Mouse (Mus musculus): Measurements from ENCODE around the gene Sorbs2. TPM values are rescaled to one million over a fixed set of nuclear protein-coding genes. Genes with fewer than 3 reads are reported as not detected.

The Sorbs2 gene
- polyA plus RNA-seq, 1 experiment, result 14.3 TPM

- Histone ChIP-seq H3ac (ENCODE audit: control insufficient read depth, insufficient read length) (peak overlapping the region; percentile 47), H3K36me3 (ENCODE audit: control insufficient read depth, insufficient read depth) (no peaks in the 10 kb centered on the region), H3K4me2 (ENCODE audit: low read depth) (peak overlapping the region; percentile 62), H3K27me3 (ENCODE audit: control insufficient read depth, insufficient read depth, insufficient read length) (no peaks in the 10 kb centered on the region), H3K79me2 (ENCODE audit: control insufficient read depth, insufficient read depth) (no peaks in the 10 kb centered on the region), H3K4me3 (peak overlapping the region; percentile 28)
- peak in 2 of 3 experiments; percentile 13 to 79 for TF ChIP-seq MYOD1 (IDR thresholded peaks at IDR 0.05; ENCODE audit: control insufficient read depth in 1 of 3, insufficient read length in 2 of 3, low read depth in 2 of 3)
- TF ChIP-seq MYOG (IDR thresholded peaks at IDR 0.05; ENCODE audit: control insufficient read depth in 1 of 3, insufficient read depth in 1 of 3, insufficient read length in 2 of 3, low read depth in 2 of 3), result peak in 2 of 3 experiments; percentile 86 to 88
- TF ChIP-seq MAX (IDR thresholded peaks at IDR 0.05; ENCODE audit: low read depth), result no peak
Observed at GRCm38 (mm10) chr8:45658458-45659325, 151.1 kb downstream of the Sorbs2 start.

- Histone ChIP-seq H3K4me2 (ENCODE audit: low read depth) (peak overlapping the region; percentile 62), H3K79me2 (ENCODE audit: control insufficient read depth, insufficient read depth) (no peaks in the 10 kb centered on the region), H3K4me3 (peak overlapping the region; percentile 28), H3ac (ENCODE audit: control insufficient read depth, insufficient read length) (peak overlapping the region; percentile 47), H3K27me3 (ENCODE audit: control insufficient read depth, insufficient read depth, insufficient read length) (no peaks in the 10 kb centered on the region), H3K36me3 (ENCODE audit: control insufficient read depth, insufficient read depth) (no peaks in the 10 kb centered on the region)
- TF ChIP-seq MYOD1 (IDR thresholded peaks at IDR 0.05; ENCODE audit: control insufficient read depth in 1 of 3, insufficient read length in 2 of 3, low read depth in 2 of 3) (no peak), TCF12 (IDR thresholded peaks at IDR 0.05; ENCODE audit: insufficient read depth, poor library complexity, severe bottlenecking) (no peak), TCF3 (IDR thresholded peaks at IDR 0.05; ENCODE audit: insufficient read length, low read depth) (no peak)
Observed at GRCm38 (mm10) chr8:45659473-45659872, 151.9 kb downstream of the Sorbs2 start.

GRCm38 (mm10) chr8:45660570-45660969 is 153.0 kb downstream of the Sorbs2 start:
- H3K79me2 ChIP-seq (ENCODE audit: control insufficient read depth, insufficient read depth), result peaks cover 4% of the 10 kb centered on the region
- no peaks in the 10 kb centered on the region for H3K36me3 ChIP-seq (ENCODE audit: control insufficient read depth, insufficient read depth)
- no peak overlapping the region for H3ac ChIP-seq (ENCODE audit: control insufficient read depth, insufficient read length)
- no peaks in the 10 kb centered on the region for H3K27me3 ChIP-seq (ENCODE audit: control insufficient read depth, insufficient read depth, insufficient read length)
- H3K4me3 ChIP-seq, result peak overlapping the region; percentile 28
- peak overlapping the region; percentile 39 for H3K4me2 ChIP-seq (ENCODE audit: low read depth)
- TF ChIP-seq TCF12 (IDR thresholded peaks at IDR 0.05; ENCODE audit: insufficient read depth, poor library complexity, severe bottlenecking), result no peak
- TF ChIP-seq TCF3 (IDR thresholded peaks at IDR 0.05; ENCODE audit: insufficient read length, low read depth), result no peak
- TF ChIP-seq CEBPB (IDR thresholded peaks at IDR 0.05; ENCODE audit: insufficient read depth, poor library complexity, severe bottlenecking), result no peak
- TF ChIP-seq REST (IDR thresholded peaks at IDR 0.05; ENCODE audit: insufficient read depth, insufficient read length), result no peak
- no peak for TF ChIP-seq MAX (IDR thresholded peaks at IDR 0.05; ENCODE audit: low read depth)
- no peak for TF ChIP-seq E2F4 (IDR thresholded peaks at IDR 0.05; ENCODE audit: insufficient read depth)
- no peak for TF ChIP-seq MYOD1 (IDR thresholded peaks at IDR 0.05; ENCODE audit: control insufficient read depth in 1 of 3, insufficient read length in 2 of 3, low read depth in 2 of 3)
- no peak for TF ChIP-seq MYOG (IDR thresholded peaks at IDR 0.05; ENCODE audit: control insufficient read depth in 1 of 3, insufficient read depth in 1 of 3, insufficient read length in 2 of 3, low read depth in 2 of 3)
- TF ChIP-seq SRF (IDR thresholded peaks at IDR 0.05; ENCODE audit: control insufficient read depth, insufficient read length, low read depth), result no peak
- TF ChIP-seq POLR2AphosphoS2 (IDR thresholded peaks at IDR 0.05; ENCODE audit: insufficient read length, low read depth), result no peak
- no peak for TF ChIP-seq USF1 (IDR thresholded peaks at IDR 0.05; ENCODE audit: low read depth)
- TF ChIP-seq POLR2A (IDR thresholded peaks at IDR 0.05; ENCODE audit: insufficient read length, low read depth), result no peak

GRCm38 (mm10) chr8:45661605-45662004 is 154.0 kb downstream of the Sorbs2 start:
- Histone ChIP-seq H3K4me3 (peak overlapping the region; percentile 28), H3K79me2 (ENCODE audit: control insufficient read depth, insufficient read depth) (peaks cover 4% of the 10 kb centered on the region), H3K27me3 (ENCODE audit: control insufficient read depth, insufficient read depth, insufficient read length) (no peaks in the 10 kb centered on the region), H3K36me3 (ENCODE audit: control insufficient read depth, insufficient read depth) (no peaks in the 10 kb centered on the region), H3K4me2 (ENCODE audit: low read depth) (peak overlapping the region; percentile 39), H3ac (ENCODE audit: control insufficient read depth, insufficient read length) (no peak overlapping the region)
- TF ChIP-seq MYOD1 (IDR thresholded peaks at IDR 0.05; ENCODE audit: control insufficient read depth in 1 of 3, insufficient read length in 2 of 3, low read depth in 2 of 3) (no peak), SRF (IDR thresholded peaks at IDR 0.05; ENCODE audit: control insufficient read depth, insufficient read length, low read depth) (no peak), E2F4 (IDR thresholded peaks at IDR 0.05; ENCODE audit: insufficient read depth) (no peak), TCF12 (IDR thresholded peaks at IDR 0.05; ENCODE audit: insufficient read depth, poor library complexity, severe bottlenecking) (no peak), POLR2AphosphoS2 (IDR thresholded peaks at IDR 0.05; ENCODE audit: insufficient read length, low read depth) (no peak), MYOG (IDR thresholded peaks at IDR 0.05; ENCODE audit: control insufficient read depth in 1 of 3, insufficient read depth in 1 of 3, insufficient read length in 2 of 3, low read depth in 2 of 3) (no peak)

- H3ac ChIP-seq (ENCODE audit: control insufficient read depth, insufficient read length), result no peak overlapping the region
- H3K27me3 ChIP-seq (ENCODE audit: control insufficient read depth, insufficient read depth, insufficient read length), result no peaks in the 10 kb centered on the region
- H3K36me3 ChIP-seq (ENCODE audit: control insufficient read depth, insufficient read depth), result no peaks in the 10 kb centered on the region
- no peak overlapping the region for H3K4me2 ChIP-seq (ENCODE audit: low read depth)
- no peak overlapping the region for H3K4me3 ChIP-seq
- H3K79me2 ChIP-seq (ENCODE audit: control insufficient read depth, insufficient read depth), result peaks cover 4% of the 10 kb centered on the region
- TF ChIP-seq USF1 (IDR thresholded peaks at IDR 0.05; ENCODE audit: low read depth), result no peak
- no peak for TF ChIP-seq MYOD1 (IDR thresholded peaks at IDR 0.05; ENCODE audit: control insufficient read depth in 1 of 3, insufficient read length in 2 of 3, low read depth in 2 of 3)
- TF ChIP-seq E2F4 (IDR thresholded peaks at IDR 0.05; ENCODE audit: insufficient read depth), result no peak
- TF ChIP-seq TCF12 (IDR thresholded peaks at IDR 0.05; ENCODE audit: insufficient read depth, poor library complexity, severe bottlenecking), result no peak
- TF ChIP-seq CEBPB (IDR thresholded peaks at IDR 0.05; ENCODE audit: insufficient read depth, poor library complexity, severe bottlenecking), result no peak
- no peak for TF ChIP-seq REST (IDR thresholded peaks at IDR 0.05; ENCODE audit: insufficient read depth, insufficient read length)
- no peak for TF ChIP-seq MAX (IDR thresholded peaks at IDR 0.05; ENCODE audit: low read depth)
- no peak for TF ChIP-seq MYOG (IDR thresholded peaks at IDR 0.05; ENCODE audit: control insufficient read depth in 1 of 3, insufficient read depth in 1 of 3, insufficient read length in 2 of 3, low read depth in 2 of 3)
- TF ChIP-seq POLR2A (IDR thresholded peaks at IDR 0.05; ENCODE audit: insufficient read length, low read depth), result no peak
- TF ChIP-seq SRF (IDR thresholded peaks at IDR 0.05; ENCODE audit: control insufficient read depth, insufficient read length, low read depth), result no peak
Observed at GRCm38 (mm10) chr8:45666221-45666620, 158.6 kb downstream of the Sorbs2 start.
